Mouse (Mus musculus): ENCODE measurements around the gene AL731706.1.

- no peak for TF ChIP-seq GABPA (IDR thresholded peaks at IDR 0.05; ENCODE audit: insufficient replicate concordance, low read depth, low read length)
- no peak for TF ChIP-seq CTCF (conservative IDR thresholded peaks at IDR 0.05 in 1 of 2, IDR thresholded peaks at IDR 0.05 in 1 of 2; ENCODE audit: low read depth in 2 of 2, low read length in 2 of 2)
- TF ChIP-seq RCOR1 (conservative IDR thresholded peaks at IDR 0.05; ENCODE audit: low read depth, low read length) = no peak
- TF ChIP-seq HCFC1 (IDR thresholded peaks at IDR 0.05; ENCODE audit: low read depth, low read length) = no peak
- TF ChIP-seq MAX (IDR thresholded peaks at IDR 0.05; ENCODE audit: low read length) = no peak
- TF ChIP-seq CHD2 (IDR thresholded peaks at IDR 0.05; ENCODE audit: low read length) = no peak
These were observed 20.8 kb upstream of the AL731706.1 start for GRCm38 (mm10) chr2:136911958-136912411.
